Mouse (Mus musculus): ENCODE results near the gene Magi1. TPM values are rescaled to one million over a fixed set of nuclear protein-coding genes. Genes with fewer than 3 reads are reported as not detected.

Gene Magi1
- polyA plus RNA-seq, 1 experiment from 2014 or later: 29.9 TPM

DNA sequence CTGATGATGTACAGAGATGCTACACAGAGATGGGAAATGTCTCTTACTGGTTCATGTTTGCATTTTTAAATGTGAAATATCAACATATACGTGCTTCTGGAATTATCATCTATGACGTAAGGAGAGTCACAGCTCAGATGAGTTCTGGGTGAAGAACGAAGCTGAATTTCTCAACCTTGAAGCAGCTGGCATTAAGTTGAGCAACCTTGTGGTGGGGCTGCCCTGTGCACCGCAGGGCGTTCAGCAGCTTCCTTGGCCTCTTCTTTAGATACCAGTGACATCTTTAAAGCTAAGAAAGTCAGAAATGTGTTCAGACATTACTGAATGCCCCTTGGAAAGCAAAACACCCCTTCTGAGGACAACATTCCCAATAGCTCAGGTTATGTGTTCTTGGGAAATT lies 656.5 kb downstream of the Magi1 start:
- 88% methylated on average over 5 of the region's 5 CpGs for WGBS
- Histone ChIP-seq H3K9me3 (replicated peaks) (no peaks in the 10 kb centered on the region), H3K4me1 (peaks cover 4% of the 10 kb centered on the region; the same call in 1 of the 2 replicates), H3K27ac (replicated peaks) (no peak overlapping the region), H3K27me3 (replicated peaks) (0 out of 2 replicates have a peak, but pooled peaks cover 1% of the 10 kb centered on the region), H3K4me3 (replicated peaks) (no peak overlapping the region), H3K9ac (replicated peaks) (no peak overlapping the region), H3K4me2 (no peak overlapping the region), H3K36me3 (no peaks in the 10 kb centered on the region)
- ATAC-seq (ENCODE audit: low FRiP score): no peak

Other genes starting within 250 kb of the Magi1 start
- 7.8 and 9.4 TPM in 2 replicates for gene Slc25a26, start 216.4 kb upstream of the Magi1 start, polyA plus RNA-seq (2015; fragmentation: Nextera tagmentation; extraction: Ambion mirVana)